Mouse (Mus musculus) inflammation-experienced regulatory T-cells (primary cell): Measurements from ENCODE around the gene Slc1a2. TPM values are rescaled to one million over a fixed set of nuclear protein-coding genes. Genes with fewer than 3 reads are reported as not detected.

Experiments
- polyA plus RNA-seq, 2 experiments: library from polyadenylated mRNA; unstranded; fragments of 100-300 nt; shearing (Covaris generic); gene quantifications; one replicate each; pipeline ENCODE4 v1.2.1; 2017

Gene Slc1a2
- polyA plus RNA-seq: under 1 TPM; 0.35 to 0.55 TPM

GRCm38 (mm10) chr2:102658163-102658660 is at the start of gene Slc1a2:
Gene Slc1a2 (plus strand): TSS chr2:102658659.

Other genes starting within 250 kb of the Slc1a2 start
- not detected for gene Fjx1, start 206.2 kb upstream of the Slc1a2 start, polyA plus RNA-seq
- under 1 TPM in 1 of 2 experiments, not detected in 1; 0.29 TPM for gene Pamr1, start 108.6 kb upstream of the Slc1a2 start, polyA plus RNA-seq
- gene Cd44, start 243.0 kb downstream of the Slc1a2 start, polyA plus RNA-seq: 10 to 100 TPM; 86.3 to 93.6 TPM